Mouse (Mus musculus) MEL (cell line): Measurements from ENCODE around the gene Klrb1c. TPM values are rescaled to one million over a fixed set of nuclear protein-coding genes. Genes with fewer than 3 reads are reported as not detected.
A peak's percentile ranks its signal among the peaks of the same experiment; 100 is the strongest.

ENCODE experiments used
- DNase-seq: peaks from one replicate; pipeline ENCODE4 v3.0.0; 2011; ENCODE audit warnings: low read depth, low spot score
- H3K27ac ChIP-seq: 2 replicates; pipeline ENCODE4 v1.5.1; 2012; ENCODE audit warnings: low read depth, mild to moderate bottlenecking, control low read depth, low read length, moderate library complexity; ENCODE audit not compliant: control insufficient read depth
- H3K27me3 ChIP-seq, 2 experiments: fragments of 150-350 bp in 1 of 2; sonication (generic) in 1 of 2; 2 replicates each; pipeline ENCODE4 v1.6.1; 2012; ENCODE audit warnings: low read length in 2 of 2, mild to moderate bottlenecking in 2 of 2, improper control_type of control experiment in 1 of 2, moderate library complexity in 1 of 2; ENCODE audit not compliant: insufficient read depth in 2 of 2, control insufficient read depth in 1 of 2
- H3K36me3 ChIP-seq, 2 experiments: 2 replicates each; pipeline ENCODE4 v1.6.1; 2012 to 2014; ENCODE audit warnings: low read length in 2 of 2, improper control_type of control experiment in 1 of 2, inconsistent platforms in 1 of 2, mild to moderate bottlenecking in 1 of 2; ENCODE audit not compliant: insufficient read depth in 2 of 2, control insufficient read depth in 1 of 2
- H3K4me1 ChIP-seq, 2 experiments: fragments of 150-350 bp in 1 of 2; sonication (generic) in 1 of 2; 2 replicates each; pipeline ENCODE4 v1.6.1; 2012; ENCODE audit warnings: low read length in 2 of 2, improper control_type of control experiment in 1 of 2, mild to moderate bottlenecking in 1 of 2; ENCODE audit not compliant: insufficient read depth in 2 of 2, control insufficient read depth in 1 of 2
- H3K4me3 ChIP-seq, 2 experiments: fragments of 150-350 bp in 1 of 2; sonication (generic) in 1 of 2; 2 replicates each; pipeline ENCODE4 v1.5.1; 2012; ENCODE audit warnings: low read depth in 2 of 2, low read length in 2 of 2, mild to moderate bottlenecking in 2 of 2, moderate library complexity in 2 of 2, control low read depth in 1 of 2, improper control_type of control experiment in 1 of 2; ENCODE audit not compliant: control insufficient read depth in 1 of 2, insufficient read depth in 1 of 2
- H3K79me2 ChIP-seq: 2 replicates; pipeline ENCODE4 v1.6.1; 2012; ENCODE audit warnings: mild to moderate bottlenecking, low read length, moderate library complexity; ENCODE audit not compliant: control insufficient read depth, poor library complexity, insufficient read depth
- H3K9ac ChIP-seq: 2 replicates; pipeline ENCODE4 v1.6.1; 2012; ENCODE audit warnings: low read depth, mild to moderate bottlenecking, control low read depth, low read length, moderate library complexity; ENCODE audit not compliant: control insufficient read depth, poor library complexity, severe bottlenecking
- H3K9me3 ChIP-seq: fragments of 150-350 bp; sonication (generic); replicated peaks from 2 replicates; pipeline ENCODE4 v1.6.1; 2012; ENCODE audit warnings: mild to moderate bottlenecking, low read length, improper control_type of control experiment, moderate library complexity; ENCODE audit not compliant: insufficient read depth
- EP300 ChIP-seq, 2 experiments: IDR thresholded peaks; 2 replicates each; pipeline ENCODE4 v1.6.1; 2011; ENCODE audit warnings: improper control_type of control experiment in 2 of 2, low read length in 2 of 2, low read depth in 1 of 2, mild to moderate bottlenecking in 1 of 2
- ETS1 ChIP-seq: IDR thresholded peaks from 2 replicates; pipeline ENCODE4 v1.6.1; 2012; ENCODE audit warnings: low read depth, mild to moderate bottlenecking, inconsistent platforms, low read length, improper control_type of control experiment, moderate library complexity
- GATA1 ChIP-seq: IDR thresholded peaks from 2 replicates; pipeline ENCODE4 v1.6.1; 2011; ENCODE audit warnings: low read depth, low read length, improper control_type of control experiment
- HCFC1 ChIP-seq: IDR thresholded peaks from 2 replicates; pipeline ENCODE4 v1.6.1; 2012; ENCODE audit warnings: low read depth, mild to moderate bottlenecking, inconsistent platforms, low read length, improper control_type of control experiment, moderate library complexity
- JUND ChIP-seq: IDR thresholded peaks from 2 replicates; pipeline ENCODE4 v1.6.1; 2011; ENCODE audit warnings: low read depth, mild to moderate bottlenecking, improper control_type of control experiment, low read length
- MAFK ChIP-seq: IDR thresholded peaks from 2 replicates; pipeline ENCODE4 v1.6.1; 2011; ENCODE audit warnings: low read depth, mild to moderate bottlenecking, low read length, improper control_type of control experiment, borderline replicate concordance
- MAX ChIP-seq: IDR thresholded peaks from 2 replicates; pipeline ENCODE4 v1.6.1; 2011; ENCODE audit warnings: low read length, improper control_type of control experiment
- MAZ ChIP-seq: IDR thresholded peaks from 2 replicates; pipeline ENCODE4 v1.6.1; 2012; ENCODE audit warnings: low read depth, mild to moderate bottlenecking, inconsistent platforms, low read length, improper control_type of control experiment
- MEF2A ChIP-seq: IDR thresholded peaks from 2 replicates; pipeline ENCODE4 v1.6.1; 2014; ENCODE audit warnings: low read depth, mild to moderate bottlenecking, inconsistent platforms, low read length, improper control_type of control experiment; ENCODE audit not compliant: poor library complexity, insufficient replicate concordance, severe bottlenecking; ENCODE audit errors: extremely low read depth
- MXI1 ChIP-seq: IDR thresholded peaks from 2 replicates; pipeline ENCODE4 v1.6.1; 2011; ENCODE audit warnings: mild to moderate bottlenecking, low read depth, low read length, improper control_type of control experiment
- MYB ChIP-seq: IDR thresholded peaks from 2 replicates; pipeline ENCODE4 v1.6.1; 2011; ENCODE audit warnings: mild to moderate bottlenecking, low read depth, low read length, improper control_type of control experiment
- RAD21 ChIP-seq: IDR thresholded peaks from 2 replicates; pipeline ENCODE4 v1.6.1; 2011; ENCODE audit warnings: mild to moderate bottlenecking, low read depth, low read length, improper control_type of control experiment
- RCOR1 ChIP-seq: IDR thresholded peaks from 2 replicates; pipeline ENCODE4 v1.6.1; 2012; ENCODE audit warnings: low read depth, mild to moderate bottlenecking, inconsistent platforms, low read length, improper control_type of control experiment
- SIN3A ChIP-seq: IDR thresholded peaks from 2 replicates; pipeline ENCODE4 v1.6.1; 2012; ENCODE audit warnings: low read length, improper control_type of control experiment, inconsistent platforms
- TAL1 ChIP-seq: IDR thresholded peaks from 2 replicates; pipeline ENCODE4 v1.6.1; 2012; ENCODE audit warnings: mild to moderate bottlenecking, inconsistent platforms, low read length, moderate library complexity, mixed read lengths
- TCF12 ChIP-seq: IDR thresholded peaks from 2 replicates; pipeline ENCODE4 v1.6.1; 2014; ENCODE audit warnings: low read depth, mild to moderate bottlenecking, inconsistent platforms, low read length, improper control_type of control experiment, moderate library complexity
- USF1 ChIP-seq: IDR thresholded peaks from 2 replicates; pipeline ENCODE4 v1.6.1; 2014; ENCODE audit warnings: low read depth, mild to moderate bottlenecking, inconsistent platforms, low read length, improper control_type of control experiment, moderate library complexity
- ZKSCAN1 ChIP-seq: IDR thresholded peaks from 2 replicates; pipeline ENCODE4 v1.6.1; 2012; ENCODE audit warnings: low read depth, mild to moderate bottlenecking, inconsistent platforms, low read length, improper control_type of control experiment, moderate library complexity
- ZNF384 ChIP-seq: IDR thresholded peaks from 2 replicates; pipeline ENCODE4 v1.6.1; 2012; ENCODE audit warnings: low read depth, mild to moderate bottlenecking, inconsistent platforms, low read length, improper control_type of control experiment
- polyA plus RNA-seq, 2 experiments: library from polyadenylated mRNA; stranded (reverse) in 1 of 2; unstranded in 1 of 2; fragments of >175 nt in 1 of 2; fragments of >200 nt in 1 of 2; gene quantifications; 2 replicates each; pipeline versions ENCODE4 v1.2.1 to v1.2.4; 2012; ENCODE audit warnings: low replicate concordance in 2 of 2, low read depth in 1 of 2; ENCODE audit not compliant: insufficient read length in 2 of 2, insufficient read depth in 1 of 2, missing spikeins in 1 of 2
- total RNA-seq: library from RNA; depleted of rRNA; stranded (reverse); fragments of 300-350 nt; gene quantifications from 2 replicates; pipeline ENCODE4 v1.2.3, GENCODE M21; 2012

The Klrb1c gene
- total and polyA plus RNA-seq, 3 experiments, result not detected

DNA sequence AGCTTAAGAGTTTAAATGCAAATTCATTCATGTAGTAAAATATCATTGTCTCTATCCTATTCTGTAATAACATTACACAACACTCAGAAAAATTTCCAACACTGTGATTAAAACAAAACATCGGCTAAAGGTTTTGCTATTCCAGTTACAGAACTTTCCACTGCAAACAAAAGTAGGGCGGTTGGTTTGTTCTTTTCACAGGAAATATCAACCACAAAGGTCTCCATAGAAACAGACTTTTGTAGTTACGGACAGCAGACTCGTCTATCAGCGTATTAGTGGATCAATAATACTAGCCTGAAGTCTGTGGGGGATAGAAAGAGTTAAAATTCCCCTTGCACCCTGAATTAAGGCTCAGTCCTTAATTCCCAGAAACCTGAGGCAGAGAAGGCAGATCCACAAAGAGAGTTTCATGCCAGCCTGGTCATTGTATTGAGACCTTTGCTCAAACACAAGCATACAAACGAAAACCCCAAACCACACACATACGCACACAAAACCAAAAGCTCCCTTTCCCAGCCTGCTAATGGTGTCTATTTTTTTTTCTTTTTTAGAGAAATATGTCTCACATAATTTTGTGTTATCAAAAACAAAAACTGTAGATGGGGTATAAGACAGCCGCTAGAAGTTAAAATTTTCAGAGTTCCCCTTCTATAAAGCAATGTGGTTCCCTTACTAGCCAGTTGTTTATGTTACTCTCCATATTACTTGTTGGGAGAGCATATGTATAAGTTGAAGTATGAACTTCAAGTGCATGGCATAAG lies 47.4 kb upstream of the Klrb1c start:
- peaks cover 0 to 6% of the 10 kb centered on the region in 2 experiments; a peak in 2 of 4 replicates for H3K36me3 ChIP-seq

GRCm38 (mm10) chr6:128835571-128835970 lies 46.6 kb upstream of the Klrb1c start:
- H3K4me3 ChIP-seq, result peak overlapping the region; percentile 27 to 72
- peak; percentile 44 for DNase-seq
- H3K27ac ChIP-seq, result no peak overlapping the region
- H3K79me2 ChIP-seq, result no peaks in the 10 kb centered on the region; the same call in 1 of the 2 replicates
- peaks cover 0 to 6% of the 10 kb centered on the region in 2 experiments; a peak in 2 of 4 replicates for H3K36me3 ChIP-seq
- 0 out of 2 replicates have a peak overlapping the region, but pooled peaks have one; percentile 30 for H3K9ac ChIP-seq
- H3K27me3 ChIP-seq, result peaks cover 0 to 2% of the 10 kb centered on the region in 2 experiments; a peak in 1 of 4 replicates
- TF ChIP-seq RAD21, result no peak
- no peak for TF ChIP-seq MEF2A
- TF ChIP-seq TCF12, result peak; percentile 28; the same call in 1 of the 2 replicates
- peak; percentile 51; the same call in 1 of the 2 replicates for TF ChIP-seq MXI1
- peak; percentile 49; the same call in 1 of the 2 replicates for TF ChIP-seq RCOR1
- TF ChIP-seq ETS1, result peak; percentile 78
- peak; percentile 98 for TF ChIP-seq MAFK
- no peak for TF ChIP-seq JUND
- TF ChIP-seq SIN3A, result peak; percentile 35; the same call in 1 of the 2 replicates
- no peak for TF ChIP-seq MAZ
- TF ChIP-seq USF1, result peak; percentile 40; the same call in 1 of the 2 replicates
- TF ChIP-seq TAL1, result no peak
- TF ChIP-seq ZKSCAN1, result no peak
- no peak for TF ChIP-seq MYB
- TF ChIP-seq GATA1, result peak; percentile 81
- no peak for TF ChIP-seq MAX
- TF ChIP-seq EP300 (IDR thresholded peaks at IDR 0.05; ENCODE audit: low read depth in 1 of 2, low read length in 2 of 2), result peak in 1 of 2 experiments; percentile 12; a peak in 1 of 4 replicates
- no peaks in the 10 kb centered on the region for H3K9me3 ChIP-seq
- peaks cover 0 to 8% of the 10 kb centered on the region in 2 experiments; a peak in 2 of 4 replicates for H3K4me1 ChIP-seq

More for the DNA sequence above, 47.4 kb upstream of the Klrb1c start:
- H3K4me3 ChIP-seq, result peak overlapping the region; percentile 72 to 86
- peaks cover 0 to 2% of the 10 kb centered on the region in 2 experiments; a peak in 1 of 4 replicates for H3K27me3 ChIP-seq
- no peaks in the 10 kb centered on the region for H3K9me3 ChIP-seq
- H3K4me1 ChIP-seq, result peaks cover 0 to 8% of the 10 kb centered on the region in 2 experiments; a peak in 2 of 4 replicates
- H3K9ac ChIP-seq, result peak overlapping the region; percentile 69
- peak; percentile 41 for DNase-seq
- H3K79me2 ChIP-seq, result no peaks in the 10 kb centered on the region; the same call in 1 of the 2 replicates
- TF ChIP-seq MXI1 (0 out of 2 replicates have a peak, but pooled peaks have one; percentile 9), ZNF384 (peak; percentile 20; the same call in 1 of the 2 replicates), SIN3A (peak; percentile 26; the same call in 1 of the 2 replicates), HCFC1 (no peak)
- no peak overlapping the region for H3K27ac ChIP-seq
